Mouse (Mus musculus): ENCODE results near the gene Slk. TPM values are rescaled to one million over a fixed set of nuclear protein-coding genes. Genes with fewer than 3 reads are reported as not detected.
"Not testable (repeated sequence)": the region's sequence is repeated elsewhere in the genome, so short reads cannot be mapped to it uniquely, and the experiment has no call there.

Slk gene
- polyA plus RNA-seq, 1 experiment from 2014 or later = 14.6 TPM

- no peaks in the 10 kb centered on the region; the same call in 1 of the 2 replicates for H3K4me1 ChIP-seq (ENCODE audit: insufficient read depth, low read depth, low read length)
- H3K36me3 ChIP-seq (ENCODE audit: insufficient read depth, low read length) = no peaks in the 10 kb centered on the region
- TF ChIP-seq CTCF (IDR thresholded peaks at IDR 0.05) = no peak
- no peak for TF ChIP-seq EP300 (IDR thresholded peaks at IDR 0.05)
- no peaks in the 10 kb centered on the region for H3K9me3 ChIP-seq (ENCODE audit: low read length)
- H3K4me3 ChIP-seq (ENCODE audit: low read depth, low read length) = no peak overlapping the region
- H3K27me3 ChIP-seq (replicated peaks; ENCODE audit: insufficient read depth, low read length) = no peaks in the 10 kb centered on the region
- H3K27ac ChIP-seq (ENCODE audit: low read length) = no peak overlapping the region
- peak overlapping the region; percentile 27; the same call in 1 of the 2 replicates for H3K4me2 ChIP-seq (replicated peaks; ENCODE audit: low read depth, low read length)
- peak; percentile 42 for DNase-seq (ENCODE audit: low spot score)
- H3K9ac ChIP-seq (replicated peaks; ENCODE audit: low read depth) = no peak overlapping the region
- 40% methylated on average over 13 of the region's 13 CpGs for WGBS
- ATAC-seq = no peak
Measured at GRCm38 (mm10) chr19:47563715-47564114, 15.8 kb upstream of the Slk start.

- no peaks in the 10 kb centered on the region for H3K4me1 ChIP-seq (ENCODE audit: insufficient read depth, low read depth, low read length)
- no peak overlapping the region for H3K9ac ChIP-seq (replicated peaks; ENCODE audit: low read depth)
- H3K27me3 ChIP-seq (replicated peaks; ENCODE audit: insufficient read depth, low read length) = no peaks in the 10 kb centered on the region
- ATAC-seq (no peak), DNase-seq (ENCODE audit: low spot score) (peak; percentile 41)
- TF ChIP-seq CTCF (IDR thresholded peaks at IDR 0.05) (no peak), EP300 (IDR thresholded peaks at IDR 0.05) (no peak)
- no peak overlapping the region for H3K27ac ChIP-seq (ENCODE audit: low read length)
- no peak overlapping the region for H3K4me2 ChIP-seq (replicated peaks; ENCODE audit: low read depth, low read length)
- H3K9me3 ChIP-seq (ENCODE audit: low read length) = no peaks in the 10 kb centered on the region
- no peaks in the 10 kb centered on the region for H3K36me3 ChIP-seq (ENCODE audit: insufficient read depth, low read length)
- H3K4me3 ChIP-seq (ENCODE audit: low read depth, low read length) = no peak overlapping the region
- 70% methylated on average over 17 of the region's 17 CpGs for WGBS
Measured at GRCm38 (mm10) chr19:47565031-47565654, 14.3 kb upstream of the Slk start.

- DNase-seq (ENCODE audit: low spot score) (no peak), ATAC-seq (no peak)
- TF ChIP-seq CTCF (IDR thresholded peaks at IDR 0.05) (no peak), EP300 (IDR thresholded peaks at IDR 0.05) (no peak)
- H3K9me3 ChIP-seq (ENCODE audit: low read length) = no peaks in the 10 kb centered on the region
- WGBS = 82% methylated on average over 8 of the region's 8 CpGs
- H3K27ac ChIP-seq (ENCODE audit: low read length) = no peak overlapping the region
- H3K4me2 ChIP-seq (replicated peaks; ENCODE audit: low read depth, low read length) = no peak overlapping the region
- H3K4me1 ChIP-seq (ENCODE audit: insufficient read depth, low read depth, low read length) = no peaks in the 10 kb centered on the region
- no peaks in the 10 kb centered on the region for H3K36me3 ChIP-seq (ENCODE audit: insufficient read depth, low read length)
- H3K9ac ChIP-seq (replicated peaks; ENCODE audit: low read depth) = no peak overlapping the region
- no peak overlapping the region for H3K4me3 ChIP-seq (ENCODE audit: low read depth, low read length)
- H3K27me3 ChIP-seq (replicated peaks; ENCODE audit: insufficient read depth, low read length) = no peaks in the 10 kb centered on the region
Measured at GRCm38 (mm10) chr19:47565994-47566393, 13.5 kb upstream of the Slk start.

GRCm38 (mm10) chr19:47570042-47570441 is 9.4 kb upstream of the Slk start:
- H3K9ac ChIP-seq (replicated peaks; ENCODE audit: low read depth) = no peak overlapping the region
- TF ChIP-seq EP300 (IDR thresholded peaks at IDR 0.05) (no peak), CTCF (IDR thresholded peaks at IDR 0.05) (no peak)

GRCm38 (mm10) chr19:47571981-47572380 is 7.5 kb upstream of the Slk start:
- not testable (repeated sequence) for H3K27me3 ChIP-seq (replicated peaks; ENCODE audit: insufficient read depth, low read length); H3K36me3 ChIP-seq (ENCODE audit: insufficient read depth, low read length); H3K27ac ChIP-seq (ENCODE audit: low read length); ATAC-seq; H3K9ac ChIP-seq (replicated peaks; ENCODE audit: low read depth); H3K4me1 ChIP-seq (ENCODE audit: insufficient read depth, low read depth, low read length); H3K4me2 ChIP-seq (replicated peaks; ENCODE audit: low read depth, low read length); H3K4me3 ChIP-seq (ENCODE audit: low read depth, low read length); DNase-seq (ENCODE audit: low spot score); H3K9me3 ChIP-seq (ENCODE audit: low read length)
- WGBS = 56% methylated on average over 4 of the region's 4 CpGs

More at GRCm38 (mm10) chr19:47570042-47570441, 9.4 kb upstream of the Slk start:
- no peak overlapping the region for H3K4me2 ChIP-seq (replicated peaks; ENCODE audit: low read depth, low read length)
- H3K27me3 ChIP-seq (replicated peaks; ENCODE audit: insufficient read depth, low read length) = no peaks in the 10 kb centered on the region
- no peaks in the 10 kb centered on the region for H3K4me1 ChIP-seq (ENCODE audit: insufficient read depth, low read depth, low read length)
- ATAC-seq = no peak
- no peak overlapping the region for H3K4me3 ChIP-seq (ENCODE audit: low read depth, low read length)
- no peaks in the 10 kb centered on the region for H3K36me3 ChIP-seq (ENCODE audit: insufficient read depth, low read length)
- H3K9me3 ChIP-seq (ENCODE audit: low read length) = no peaks in the 10 kb centered on the region
- DNase-seq (ENCODE audit: low spot score) = peak; percentile 17
- 84% methylated on average over 5 of the region's 5 CpGs for WGBS
- no peak overlapping the region for H3K27ac ChIP-seq (ENCODE audit: low read length)

GRCm38 (mm10) chr19:47573718-47574117 is 5.8 kb upstream of the Slk start:
- H3K4me2 ChIP-seq (replicated peaks; ENCODE audit: low read depth, low read length) = no peak overlapping the region
- no peak for DNase-seq (ENCODE audit: low spot score)
- WGBS = 84% methylated on average over 3 of the region's 3 CpGs

More at GRCm38 (mm10) chr19:47573718-47574117, 5.8 kb upstream of the Slk start:
- H3K9me3 ChIP-seq (ENCODE audit: low read length) = no peaks in the 10 kb centered on the region
- no peak overlapping the region for H3K4me3 ChIP-seq (ENCODE audit: low read depth, low read length)
- H3K36me3 ChIP-seq (ENCODE audit: insufficient read depth, low read length) = no peaks in the 10 kb centered on the region
- H3K4me1 ChIP-seq (ENCODE audit: insufficient read depth, low read depth, low read length) = peaks cover 4% of the 10 kb centered on the region
- H3K27me3 ChIP-seq (replicated peaks; ENCODE audit: insufficient read depth, low read length) = no peaks in the 10 kb centered on the region
- no peak for TF ChIP-seq CTCF (IDR thresholded peaks at IDR 0.05)
- no peak for TF ChIP-seq EP300 (IDR thresholded peaks at IDR 0.05)
- ATAC-seq = no peak
- H3K9ac ChIP-seq (replicated peaks; ENCODE audit: low read depth) = no peak overlapping the region
- no peak overlapping the region for H3K27ac ChIP-seq (ENCODE audit: low read length)

All from lung, postnatal 0 days (tissue).